Mouse (Mus musculus) gastrocnemius, adult 8-10 months (tissue): ENCODE data around the gene Gm10842. TPM values are rescaled to one million over a fixed set of nuclear protein-coding genes. Genes with fewer than 3 reads are reported as not detected.

ENCODE experiments used
- total RNA-seq, 4 experiments: library from RNA; stranded (reverse); gene quantifications; 2 replicates each; pipeline ENCODE4 v1.2.4; 2022

Gene Gm10842
- total RNA-seq, 4 experiments from 2014 or later, result not detected

Other genes starting within 250 kb of the Gm10842 start
- not detected for gene Efcab3, start 83.3 kb upstream of the Gm10842 start, total RNA-seq
- gene Mettl2, start 20.5 kb upstream of the Gm10842 start, total RNA-seq, result 1 to 10 TPM; 7.8 to 8.1 (median 8.0) TPM
- gene Tlk2, start 31.9 kb downstream of the Gm10842 start, total RNA-seq, result 10 to 100 TPM; 37.2 to 49.4 (median 40.8) TPM
- 1 to 10 TPM; 5.2 to 7.6 (median 6.0) TPM for gene Mrc2, start 145.8 kb downstream of the Gm10842 start, total RNA-seq